Mouse (Mus musculus): Measurements from ENCODE around the gene Tomm34. TPM values are rescaled to one million over a fixed set of nuclear protein-coding genes. Genes with fewer than 3 reads are reported as not detected.
A peak's percentile ranks its signal among the peaks of the same experiment; 100 is the strongest.
"Not testable (repeated sequence)": the region's sequence is repeated elsewhere in the genome, so short reads cannot be mapped to it uniquely, and the experiment has no call there.

Tomm34 gene
- polyA plus RNA-seq, 1 experiment, result 38.7 TPM

DNA sequence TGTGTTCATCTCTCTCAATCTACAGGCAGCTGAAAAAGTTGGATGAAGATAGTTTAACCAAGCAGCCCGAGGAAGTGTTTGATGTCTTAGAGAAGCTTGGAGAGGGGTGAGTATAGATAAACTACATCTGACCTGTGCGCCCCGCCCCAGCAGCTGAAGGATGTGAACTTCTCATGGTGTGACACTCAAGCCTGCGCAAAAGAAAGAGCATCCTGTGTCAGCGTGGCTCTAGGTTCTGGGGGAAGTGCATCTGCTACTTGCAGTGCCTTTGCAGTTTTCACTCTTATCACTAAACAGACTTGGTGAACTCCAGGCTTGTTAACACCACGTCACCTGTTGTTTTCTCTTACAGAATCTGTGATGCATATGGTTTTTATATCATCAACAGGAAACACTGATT, 8.5 kb upstream of the Tomm34 start:
- no peak for DNase-seq (ENCODE audit: low read depth, low spot score)
- 80% methylated on average over 6 of the region's 6 CpGs for WGBS

DNA sequence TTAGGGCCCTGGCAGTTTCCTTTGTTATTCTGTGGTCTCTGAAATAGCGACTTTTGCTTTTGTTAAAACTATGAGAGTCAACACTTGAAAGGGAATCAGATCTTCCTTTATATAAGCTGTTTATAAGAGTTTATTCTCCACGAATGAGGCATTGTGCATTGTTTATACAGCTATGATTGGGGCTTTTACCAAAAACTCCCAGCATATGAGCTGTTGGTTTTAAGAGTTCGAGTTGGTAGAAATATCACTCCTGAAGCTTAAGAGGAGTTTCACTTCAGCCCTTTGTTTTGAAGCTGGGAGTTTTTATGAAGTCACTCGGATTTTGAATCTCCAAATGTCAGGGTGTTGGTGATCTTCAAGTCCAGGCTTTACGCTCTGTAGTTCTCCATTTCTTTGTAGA, 6.9 kb upstream of the Tomm34 start:
- 56% methylated on average over 5 of the region's 5 CpGs for WGBS
- no peak for DNase-seq (ENCODE audit: low read depth, low spot score)

DNA sequence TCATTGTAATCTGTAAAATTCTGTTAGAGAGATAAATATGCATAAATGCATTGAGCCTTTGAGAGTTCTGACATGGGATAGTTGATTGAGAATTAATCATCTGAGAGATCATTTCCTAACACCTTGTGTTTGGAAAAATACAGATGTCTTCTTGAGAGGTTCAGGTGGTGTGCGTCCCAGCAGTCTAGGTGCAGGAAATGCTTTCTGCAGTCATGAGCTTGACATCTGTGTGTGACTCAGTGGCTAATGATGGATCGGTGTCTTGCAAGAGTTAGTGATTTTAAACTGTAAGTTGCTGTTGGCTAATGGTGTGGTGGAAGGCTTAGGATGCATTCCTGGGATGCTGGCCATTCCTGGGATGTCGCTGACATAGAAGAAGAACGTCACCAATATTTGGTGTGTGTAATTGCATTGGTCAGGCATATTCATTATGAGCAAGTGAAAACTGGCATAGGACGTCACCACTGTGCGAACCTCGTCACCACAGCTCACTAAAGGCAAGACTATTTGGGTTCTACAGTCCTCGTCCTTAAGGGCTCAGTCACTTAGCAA, 6.0 kb upstream of the Tomm34 start:
- no peak for DNase-seq (ENCODE audit: low read depth, low spot score)
- 86% methylated on average over 8 of the region's 8 CpGs for WGBS

DNA sequence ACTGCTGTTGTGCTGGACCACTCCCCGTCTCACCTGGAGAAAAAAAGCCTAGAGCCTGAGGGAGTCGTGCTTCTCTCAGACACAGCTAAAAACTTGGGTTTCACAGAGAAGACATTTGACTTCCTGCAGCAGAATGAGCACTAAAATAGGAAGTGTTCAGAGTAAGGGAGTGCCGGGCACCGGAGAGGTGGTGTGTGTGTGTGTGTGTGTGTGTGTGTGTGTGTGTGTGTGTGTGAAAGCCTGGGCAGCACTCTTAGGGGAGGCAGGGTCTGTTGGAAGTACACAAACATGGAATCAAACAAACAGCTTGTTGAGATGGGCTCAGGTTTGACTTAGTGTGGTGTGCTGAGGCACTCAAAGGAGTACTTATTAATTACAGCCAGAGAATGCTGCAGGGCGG, 4.1 kb upstream of the Tomm34 start:
- WGBS, result 11% methylated on average over 5 of the region's 5 CpGs
- DNase-seq (ENCODE audit: low read depth, low spot score), result no peak

DNA sequence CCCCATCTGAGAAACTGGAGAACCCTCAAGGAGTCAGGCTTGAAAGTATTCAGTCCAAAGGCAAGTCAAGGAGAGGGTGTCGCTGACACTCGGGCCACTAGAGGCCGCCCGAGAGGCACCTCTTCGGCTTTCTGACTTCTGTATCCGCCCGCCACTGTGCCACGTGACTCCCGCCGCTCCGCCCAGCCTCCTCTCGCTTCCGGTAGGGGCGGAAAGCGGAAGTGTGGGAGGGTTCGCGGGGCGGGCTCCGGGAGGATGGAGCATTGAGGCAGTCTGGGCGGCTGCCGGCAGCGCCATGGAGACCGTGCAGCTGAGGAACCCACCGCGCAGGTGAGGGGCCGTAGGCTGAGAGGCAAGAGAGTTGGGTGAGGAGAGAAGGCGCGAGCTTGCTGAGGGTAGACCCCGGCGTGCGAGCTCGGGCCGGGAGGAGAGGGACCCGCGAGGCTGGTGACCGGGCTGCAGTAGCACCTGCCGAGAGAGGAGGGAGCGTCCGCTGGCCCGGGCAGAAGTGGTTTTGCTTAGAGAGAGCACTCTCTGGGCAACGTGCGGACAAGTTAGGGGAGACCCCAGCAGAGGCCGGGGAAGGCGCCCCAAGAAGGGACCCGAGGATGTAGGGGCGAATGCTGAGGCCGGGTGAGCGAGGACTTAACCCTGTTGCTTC, 3.1 kb upstream of the Tomm34 start:
- WGBS, result under 1% methylated on average over 47 of the region's 48 CpGs
- DNase-seq (ENCODE audit: low read depth, low spot score), result peak; percentile 95

DNA sequence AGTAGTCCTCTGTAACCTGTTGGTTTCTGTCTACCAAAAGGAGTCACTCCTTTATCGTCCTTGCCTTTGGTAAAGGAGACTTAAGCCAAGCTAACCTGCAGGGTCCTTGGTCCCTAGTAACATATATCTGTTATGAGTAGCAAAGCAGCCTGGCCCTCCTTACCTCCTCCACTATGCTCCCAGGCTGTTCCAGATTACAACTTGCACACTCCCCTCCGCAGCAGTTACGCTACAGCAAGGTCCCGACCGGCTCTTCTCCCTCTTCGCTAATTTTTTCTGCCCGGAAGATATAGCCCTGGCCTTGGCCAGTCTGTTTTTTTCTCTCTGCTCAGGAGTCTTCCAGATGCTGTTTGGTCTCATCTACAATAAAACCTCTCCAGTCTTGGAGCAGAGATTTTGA, 2.2 kb upstream of the Tomm34 start:
- 86% methylated on average over 7 of the region's 7 CpGs for WGBS
- DNase-seq (ENCODE audit: low read depth, low spot score), result no peak

DNA sequence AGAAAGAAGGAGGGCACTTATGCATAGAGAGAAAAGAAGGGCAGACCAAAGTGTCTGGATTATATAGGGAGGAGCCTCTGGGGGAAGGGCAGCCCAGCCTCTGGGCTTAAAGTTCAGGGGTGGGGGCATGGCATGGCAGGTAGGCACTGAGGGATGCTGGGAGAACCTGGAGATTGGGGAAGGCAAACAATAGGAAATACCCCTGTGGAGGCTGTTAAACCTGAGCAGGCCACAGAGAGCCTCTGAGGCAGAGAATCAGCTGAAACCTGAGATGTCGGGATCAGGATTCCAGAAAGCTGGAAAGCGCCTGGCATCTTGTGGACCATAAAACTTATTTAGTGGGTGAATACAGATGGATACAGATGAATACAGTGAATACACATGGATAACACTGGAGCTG, 1.1 kb upstream of the Tomm34 start:
- no peak for DNase-seq (ENCODE audit: low read depth, low spot score)
- 84% methylated on average over 2 of the region's 2 CpGs for WGBS

DNA sequence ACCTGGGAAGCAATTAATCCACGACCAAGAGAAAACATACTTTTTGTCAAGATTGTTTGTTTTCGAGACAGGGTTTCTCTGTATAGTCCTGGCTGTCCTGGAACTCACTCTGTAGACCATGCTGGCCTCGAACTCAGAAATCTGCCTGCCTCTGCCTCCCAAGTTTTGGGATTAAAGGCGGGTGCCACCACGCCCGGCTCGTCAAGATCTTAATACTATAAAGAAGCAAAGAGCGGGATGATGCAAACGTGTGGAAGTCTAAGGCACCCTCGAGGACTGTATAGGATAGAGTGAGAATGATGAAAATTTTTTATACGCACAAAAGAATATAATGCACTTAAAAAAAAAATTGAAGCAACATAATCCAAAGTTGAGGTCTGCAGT, 460 bp upstream of the Tomm34 start:
- WGBS, result 75% methylated on average over 11 of the region's 11 CpGs
- not testable (repeated sequence) for DNase-seq (ENCODE audit: low read depth, low spot score)

DNA sequence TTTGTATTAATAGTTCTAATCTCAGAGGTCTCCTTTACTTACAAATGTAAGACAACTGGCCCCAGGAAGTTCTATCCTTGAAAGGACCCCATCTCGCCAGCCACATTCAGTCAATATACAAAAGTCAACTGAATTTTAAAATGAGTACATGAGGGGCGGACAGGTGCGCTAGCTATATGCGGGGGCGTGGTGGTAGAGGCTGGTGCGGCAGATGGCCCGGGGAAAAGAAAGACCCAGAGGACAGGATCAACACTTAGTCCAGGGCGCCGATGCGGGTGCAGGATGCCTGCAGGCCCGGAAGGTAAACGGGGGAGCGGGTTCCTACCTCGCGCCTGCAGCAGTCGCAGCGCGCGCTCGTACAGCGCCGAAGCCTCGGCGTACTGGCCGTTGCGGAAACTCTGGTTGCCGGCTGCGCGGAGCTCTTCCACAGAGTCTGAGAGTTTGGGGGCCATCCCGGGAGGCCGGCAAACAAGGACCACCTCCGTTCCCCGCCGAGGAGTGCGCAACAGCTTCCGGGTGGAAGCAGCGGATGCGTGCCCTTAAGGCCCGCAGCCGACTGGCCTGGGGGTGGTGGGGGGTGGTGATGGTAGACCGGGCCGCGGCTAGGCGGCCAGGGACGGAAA, 716 bp downstream of the Tomm34 start, which contains the start of gene Stk4:
Stk4 (plus strand) TSS at position 181 of the 623 bp plus-strand sequence.
- WGBS, result under 1% methylated on average over 45 of the region's 45 CpGs
- DNase-seq (ENCODE audit: low read depth, low spot score), result no peak

DNA sequence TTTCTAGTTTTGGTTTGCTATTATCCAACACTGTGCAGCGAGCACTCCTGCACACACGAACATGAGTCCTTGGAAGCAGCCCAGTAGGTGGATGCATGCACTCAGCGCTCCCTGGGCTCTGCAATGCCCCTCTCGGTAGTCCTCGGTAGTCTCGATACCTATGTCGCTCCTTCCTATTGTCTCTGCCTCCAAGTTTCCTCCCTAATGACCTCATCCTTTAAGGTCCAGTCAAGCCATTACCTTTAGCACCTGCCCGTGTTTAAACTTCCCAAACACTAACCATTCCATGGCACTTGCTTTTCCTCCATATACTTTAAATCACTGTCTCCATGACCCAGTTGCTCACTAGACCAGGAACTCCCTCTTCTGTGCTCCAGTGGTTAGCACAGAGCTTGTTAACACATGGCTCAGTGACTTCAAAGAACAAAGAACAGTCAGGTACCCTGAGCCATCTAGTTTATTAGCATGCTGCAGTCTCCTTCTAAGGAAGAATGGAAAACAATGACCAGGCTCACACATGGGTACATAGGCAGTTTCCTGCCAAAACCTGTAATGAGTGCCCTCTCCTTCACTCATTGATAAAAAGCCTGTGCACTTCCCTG, 11.2 kb downstream of the Tomm34 start:
- WGBS, result 88% methylated on average over 8 of the region's 8 CpGs
- DNase-seq (ENCODE audit: low read depth, low spot score), result no peak

DNA sequence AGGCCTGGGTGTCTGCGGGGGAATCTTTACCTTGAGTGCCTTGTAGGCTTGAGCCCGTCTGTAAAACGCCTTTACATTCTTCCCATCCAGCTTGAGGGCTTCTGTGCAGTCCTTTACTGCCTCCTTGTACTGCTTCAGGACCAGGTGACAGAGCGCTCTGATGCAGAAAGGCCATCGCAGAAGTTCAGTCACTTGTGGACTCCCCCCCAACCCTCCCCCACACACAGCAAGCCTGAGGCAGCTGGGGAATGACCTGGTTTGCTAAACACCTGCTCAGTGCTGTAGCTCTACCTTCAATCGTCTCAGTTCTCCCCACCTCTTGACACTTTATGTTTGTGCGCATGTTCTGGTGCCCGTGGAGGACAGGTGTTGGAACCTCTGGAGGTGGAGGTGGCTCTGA, 16.3 kb downstream of the Tomm34 start:
- 89% methylated on average over 8 of the region's 8 CpGs for WGBS
- DNase-seq (ENCODE audit: low read depth, low spot score), result no peak

DNA sequence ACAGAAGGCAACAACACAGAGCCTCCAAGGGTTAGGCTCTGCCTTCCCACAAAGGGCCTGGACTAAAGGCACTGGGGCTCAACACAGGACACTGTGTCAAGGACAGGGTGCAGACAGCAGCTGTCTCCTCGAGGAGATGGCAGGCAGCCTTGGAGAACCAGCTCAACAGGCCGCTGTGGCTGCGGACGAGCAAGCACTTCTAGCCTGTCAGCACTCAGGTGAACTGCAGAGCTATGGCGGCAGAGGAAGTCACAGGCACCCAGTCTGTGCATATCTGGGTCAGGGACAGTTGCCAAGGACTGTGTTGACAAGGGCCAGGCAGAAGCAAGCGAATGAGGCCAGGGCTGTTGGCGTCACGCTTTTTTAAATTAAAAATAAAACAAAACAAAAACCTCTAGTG, 17.2 kb downstream of the Tomm34 start:
- no peak for DNase-seq (ENCODE audit: low read depth, low spot score)
- WGBS, result 72% methylated on average over 8 of the region's 8 CpGs

DNA sequence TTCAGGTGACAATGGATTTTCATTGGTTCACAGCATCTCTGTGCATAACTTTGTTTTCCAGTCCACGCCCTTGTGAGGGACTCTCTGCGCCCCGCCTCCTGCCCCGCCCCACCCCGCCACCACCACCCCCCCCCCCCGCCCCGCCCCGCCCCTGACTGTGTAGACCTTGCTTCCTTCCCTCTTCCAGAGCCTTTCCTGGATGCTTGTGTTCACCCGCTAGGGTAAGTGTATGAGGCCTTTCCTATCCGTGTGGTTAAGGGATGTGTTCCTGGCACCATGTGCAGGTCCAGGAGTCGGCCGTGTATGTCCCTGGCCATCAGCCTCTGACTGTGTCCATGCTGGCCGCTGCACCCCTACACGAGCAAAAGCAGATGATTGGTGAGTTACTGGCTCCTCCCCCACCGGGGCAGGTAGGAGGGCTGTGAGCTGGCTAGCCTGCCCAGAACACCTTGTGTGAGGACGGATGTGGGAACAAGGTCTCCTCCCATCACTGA, 23.7 kb downstream of the Tomm34 start:
- 2% methylated on average over 14 of the region's 16 CpGs for WGBS
- peak; percentile 29 for DNase-seq (ENCODE audit: low read depth, low spot score)

DNA sequence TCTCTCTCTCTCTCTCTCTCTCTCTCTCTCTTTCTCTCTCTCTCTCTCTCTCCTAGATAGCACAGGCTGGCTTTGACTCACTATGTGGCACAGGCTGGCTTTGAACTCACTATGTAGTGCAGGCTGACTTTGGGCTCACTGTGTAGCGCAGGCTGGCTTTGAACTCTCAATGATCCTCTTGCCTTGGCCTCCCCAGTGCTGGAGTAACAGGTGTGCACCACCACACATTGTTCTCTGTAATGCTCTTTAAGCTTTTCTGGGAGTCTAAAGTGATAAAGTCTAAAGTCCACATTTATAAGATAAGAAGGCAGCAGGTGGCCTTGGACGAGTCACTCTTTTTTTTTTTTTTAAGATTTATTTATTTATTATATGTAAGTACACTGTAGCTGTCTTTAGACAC, 29.4 kb downstream of the Tomm34 start:
- no peak for DNase-seq (ENCODE audit: low read depth, low spot score)
- WGBS, result 42% methylated on average over 2 of the region's 2 CpGs

DNA sequence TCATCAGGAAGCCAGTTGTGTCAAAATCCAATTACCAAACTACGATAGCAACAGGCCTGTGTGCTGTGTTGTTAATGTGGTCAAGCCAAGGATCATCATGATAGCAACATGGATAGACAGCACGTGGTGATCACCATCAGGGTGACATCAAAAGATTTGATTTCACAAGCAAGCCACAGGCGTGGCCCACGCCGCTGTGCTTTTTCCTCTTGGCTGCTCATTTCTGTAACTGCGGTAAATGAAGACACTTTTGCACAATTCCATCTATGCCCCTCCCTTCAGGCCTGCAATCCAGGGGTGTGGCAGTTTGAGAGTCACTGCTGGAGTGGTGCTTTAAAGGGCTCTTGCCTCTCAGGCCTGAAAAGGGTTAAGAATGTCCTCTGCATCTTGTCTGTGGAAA, 30.0 kb downstream of the Tomm34 start:
- no peak for DNase-seq (ENCODE audit: low read depth, low spot score)
- WGBS, result 45% methylated on average over 6 of the region's 6 CpGs

DNA sequence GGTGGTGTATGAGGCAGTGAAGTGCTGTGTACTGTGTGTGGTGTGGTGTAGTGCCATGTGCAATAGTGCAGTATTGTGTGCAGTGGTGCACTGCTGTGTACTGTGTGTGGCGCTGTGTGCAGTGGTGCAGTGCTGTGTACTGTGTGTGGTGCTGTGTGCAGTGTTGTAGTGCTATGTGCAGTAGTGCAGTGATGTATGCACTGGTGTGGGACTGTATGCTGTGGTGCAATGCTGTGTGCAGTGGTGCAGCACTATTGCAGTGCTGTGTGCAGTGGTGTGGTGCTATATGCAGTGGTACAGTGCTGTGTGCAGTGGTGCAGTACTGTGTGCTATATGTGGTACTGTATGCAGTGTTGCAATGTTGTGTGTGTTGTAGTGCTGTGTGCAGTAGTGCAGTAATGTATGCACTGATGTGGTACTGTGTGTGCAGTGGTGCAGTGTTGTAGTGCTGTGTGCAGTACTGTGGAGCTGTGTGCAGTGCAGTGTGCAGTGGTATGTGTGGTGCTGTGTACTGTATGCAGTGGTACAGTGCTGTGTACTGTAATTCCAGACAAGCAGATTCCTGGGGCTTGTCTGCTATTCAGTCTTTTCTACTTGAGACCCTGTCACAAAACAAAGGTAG, 32.5 kb downstream of the Tomm34 start:
- WGBS, result 89% methylated on average over 1 of the region's 1 CpGs
- no peak for DNase-seq (ENCODE audit: low read depth, low spot score)

DNA sequence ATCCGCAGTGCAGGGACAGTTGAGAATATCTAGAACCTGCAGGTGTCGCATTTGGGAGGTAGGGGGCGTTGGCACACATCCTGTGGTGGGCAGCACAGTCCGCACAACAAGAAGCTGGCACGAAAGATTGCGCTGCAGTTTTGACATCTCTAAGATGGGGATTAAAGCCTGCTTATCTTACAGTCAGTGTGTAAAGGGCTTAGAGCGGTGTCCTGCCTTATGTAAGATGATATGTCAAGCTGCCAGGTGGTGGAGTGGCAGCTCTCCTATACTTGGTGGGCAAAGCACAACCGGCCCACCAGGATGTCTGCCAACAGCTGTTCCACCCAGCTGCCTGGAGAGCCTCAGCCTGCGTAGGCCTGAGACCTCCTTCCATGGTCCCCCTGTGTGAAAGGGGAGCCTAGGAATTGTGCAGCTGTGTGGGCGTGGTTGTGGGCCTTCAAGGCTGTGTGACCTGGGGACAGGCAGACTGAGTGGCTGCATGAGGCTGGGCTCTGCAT, 34.4 kb downstream of the Tomm34 start:
- DNase-seq (ENCODE audit: low read depth, low spot score), result no peak
- WGBS, result 66% methylated on average over 10 of the region's 10 CpGs

DNA sequence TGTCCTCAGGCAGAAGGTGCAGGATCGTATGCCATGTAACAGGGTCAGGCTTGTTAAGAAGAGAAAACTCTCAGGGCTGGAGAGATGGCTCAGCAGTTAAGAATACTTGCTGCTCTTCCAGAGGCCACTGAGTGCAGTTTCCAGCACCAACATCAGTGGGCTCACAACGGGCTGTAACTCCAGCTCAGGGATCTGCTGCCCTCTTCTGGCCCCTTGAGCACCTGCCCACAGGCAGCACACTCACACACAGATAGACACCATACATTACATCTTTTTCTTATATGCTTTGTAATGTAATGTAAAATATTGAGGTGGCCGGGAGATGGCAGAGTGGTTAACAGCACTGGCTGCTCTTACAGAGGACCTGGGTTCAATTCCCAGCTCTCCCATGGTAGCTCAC, 38.0 kb downstream of the Tomm34 start:
- DNase-seq (ENCODE audit: low read depth, low spot score), result no peak
- WGBS, result 94% methylated on average over 3 of the region's 3 CpGs

DNA sequence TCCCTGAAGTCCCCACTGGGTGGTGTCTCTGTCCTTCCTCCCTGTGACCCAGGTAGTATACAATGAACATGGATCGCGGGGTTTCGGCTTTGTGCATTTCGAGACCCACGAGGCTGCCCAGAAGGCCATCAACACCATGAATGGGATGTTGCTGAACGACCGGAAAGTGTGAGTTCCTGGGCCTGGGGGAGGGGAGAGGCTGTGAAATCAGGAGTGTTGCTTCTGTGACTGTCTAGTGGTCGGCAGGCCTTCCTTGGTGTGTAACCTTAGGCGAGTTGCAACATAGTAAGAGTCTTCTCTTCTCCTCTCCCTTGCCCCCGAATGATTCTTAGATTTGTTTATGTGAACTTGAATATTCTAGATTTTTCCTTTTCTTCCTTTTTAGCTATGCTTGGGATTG, 39.8 kb downstream of the Tomm34 start:
- no peak for DNase-seq (ENCODE audit: low read depth, low spot score)
- 76% methylated on average over 10 of the region's 10 CpGs for WGBS

DNA sequence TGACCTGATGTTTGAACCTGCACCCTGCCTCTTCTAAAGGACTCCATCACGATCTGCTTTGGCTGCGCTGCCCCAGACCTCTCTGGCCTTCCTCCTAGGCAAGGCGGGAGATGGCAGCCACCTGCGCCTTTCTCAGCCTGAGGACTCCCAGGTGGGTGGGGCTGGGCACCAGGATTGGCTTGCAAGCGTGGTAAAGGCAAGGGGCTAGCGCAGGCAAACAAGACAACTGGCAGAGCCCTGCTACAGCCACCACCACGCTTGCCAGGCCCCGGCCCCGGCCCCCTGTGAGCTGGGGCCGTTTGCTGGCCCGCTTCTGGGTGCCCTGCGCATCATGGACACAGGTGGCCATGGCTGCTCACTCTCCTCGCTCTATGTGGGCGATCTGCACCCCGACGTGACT, 45.8 kb downstream of the Tomm34 start, which contains the start of gene Pabpc1l:
Pabpc1l (plus strand) TSS at position 301 of the 400 bp plus-strand sequence.
- WGBS, result 75% methylated on average over 16 of the region's 16 CpGs
- no peak for DNase-seq (ENCODE audit: low read depth, low spot score)
